Mouse (Mus musculus) spleen, postnatal 14 days (tissue): ENCODE results near the gene D230025D16Rik.
"Not testable (repeated sequence)": the region's sequence is repeated elsewhere in the genome, so short reads cannot be mapped to it uniquely, and the experiment has no call there.

Source experiments
- DNase-seq, 2 experiments: peaks; one replicate each; pipeline ENCODE4 v3.0.0; 2021 to 2022; ENCODE audit warnings: low spot score in 2 of 2

The D230025D16Rik gene

DNA sequence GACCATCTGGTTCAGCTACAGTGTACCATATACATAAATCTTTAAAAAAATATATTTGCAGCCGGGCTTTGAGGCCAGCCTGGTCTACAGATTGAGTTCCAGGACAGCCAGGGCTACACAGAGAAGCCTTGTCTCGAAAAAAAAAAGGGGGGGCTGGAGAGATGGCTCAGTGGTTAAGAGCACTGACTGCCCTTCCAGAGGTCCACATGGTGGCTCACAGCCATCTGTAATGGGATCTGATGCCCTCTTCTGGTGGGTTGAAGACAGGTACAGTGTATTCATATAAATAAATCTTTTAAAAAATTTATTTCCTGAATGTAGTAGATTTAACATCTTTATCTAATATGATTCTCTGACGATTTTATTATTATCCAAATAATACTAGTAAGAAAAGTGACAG is 66.9 kb downstream of the D230025D16Rik start:
- DNase-seq, result not testable (repeated sequence)

GRCm38 (mm10) chr8:105292471-105292870 is 67.5 kb downstream of the D230025D16Rik start:
- no peak for DNase-seq

DNA sequence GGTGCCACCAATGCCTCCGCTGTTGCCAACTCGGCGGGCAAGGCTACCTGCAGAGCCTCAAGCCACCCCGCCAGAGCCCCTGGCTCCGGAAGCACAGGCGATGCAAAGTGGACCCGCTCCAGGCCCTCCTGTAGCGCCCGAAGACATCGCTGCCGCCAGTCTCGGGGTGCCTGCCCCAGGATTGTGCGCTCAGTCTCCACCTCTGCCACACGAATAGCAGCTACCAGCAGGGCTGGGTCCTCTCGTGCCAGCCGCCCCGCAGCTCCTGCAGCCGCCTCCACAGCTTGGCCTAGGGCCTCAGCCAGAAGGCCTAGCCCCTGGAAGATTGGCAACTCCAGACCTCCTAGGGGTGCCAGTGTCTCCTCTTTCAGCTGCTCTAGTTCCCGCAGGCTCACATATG is 68.5 kb downstream of the D230025D16Rik start:
- DNase-seq, result no peak

GRCm38 (mm10) chr8:105294776-105295175 is 69.8 kb downstream of the D230025D16Rik start:
- DNase-seq, result no peak

DNA sequence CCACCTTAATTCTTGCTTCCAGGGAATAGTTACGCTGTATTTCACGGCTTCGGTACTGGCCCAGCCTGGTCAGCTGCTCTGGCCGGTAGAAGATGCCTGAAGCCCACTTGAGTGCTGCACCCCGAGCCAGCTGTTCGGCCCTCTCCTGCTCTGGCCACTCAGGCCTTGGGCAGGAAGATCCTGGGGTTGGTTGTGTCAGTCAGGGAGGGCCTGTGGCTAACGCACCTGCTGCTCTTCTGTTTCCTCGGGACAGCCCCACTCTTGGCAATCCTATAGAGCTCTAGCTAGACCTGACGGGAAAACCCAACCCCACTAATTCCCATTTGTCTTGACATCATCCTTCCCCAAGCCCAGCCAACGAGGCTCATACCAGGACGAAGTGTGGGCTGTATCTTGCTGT is 70.3 kb downstream of the D230025D16Rik start:
- DNase-seq, result no peak

DNA sequence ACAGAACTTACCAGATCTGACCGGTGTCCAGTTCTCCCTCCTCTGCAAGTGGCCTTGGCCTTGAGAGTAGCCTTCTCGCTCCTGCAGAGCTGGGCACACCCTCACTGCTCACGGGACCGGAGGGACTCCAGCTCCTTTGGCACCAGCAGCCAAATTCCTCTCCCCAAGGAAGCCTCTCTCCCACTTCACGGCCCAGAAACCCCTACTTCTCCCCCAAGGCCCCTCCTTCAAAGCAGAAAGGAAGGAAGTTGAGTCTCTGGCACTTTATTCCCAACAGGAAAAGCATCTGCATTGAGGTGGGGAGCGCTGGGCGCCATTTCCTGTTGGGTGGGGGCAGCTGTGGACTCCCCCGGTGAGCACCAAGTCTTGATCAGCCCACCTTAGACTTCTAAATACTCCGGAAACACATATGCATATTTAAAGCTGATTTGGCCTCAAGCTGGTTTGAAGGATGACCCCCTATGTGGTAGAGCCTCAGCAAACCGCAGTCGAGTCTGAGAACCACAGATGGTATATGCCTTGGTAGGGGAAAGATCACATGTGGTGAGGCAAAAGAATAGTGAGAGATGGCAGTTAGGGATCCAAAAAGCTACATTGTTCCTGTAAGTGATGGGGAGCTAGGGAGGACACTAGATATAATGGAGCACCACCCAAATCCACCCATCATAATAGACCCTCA is 71.1 kb downstream of the D230025D16Rik start, which contains the start of gene Exoc3l:
Gene Exoc3l (minus strand): TSS at position 207 of the 679 bp plus-strand sequence.
- DNase-seq, result no peak

DNA sequence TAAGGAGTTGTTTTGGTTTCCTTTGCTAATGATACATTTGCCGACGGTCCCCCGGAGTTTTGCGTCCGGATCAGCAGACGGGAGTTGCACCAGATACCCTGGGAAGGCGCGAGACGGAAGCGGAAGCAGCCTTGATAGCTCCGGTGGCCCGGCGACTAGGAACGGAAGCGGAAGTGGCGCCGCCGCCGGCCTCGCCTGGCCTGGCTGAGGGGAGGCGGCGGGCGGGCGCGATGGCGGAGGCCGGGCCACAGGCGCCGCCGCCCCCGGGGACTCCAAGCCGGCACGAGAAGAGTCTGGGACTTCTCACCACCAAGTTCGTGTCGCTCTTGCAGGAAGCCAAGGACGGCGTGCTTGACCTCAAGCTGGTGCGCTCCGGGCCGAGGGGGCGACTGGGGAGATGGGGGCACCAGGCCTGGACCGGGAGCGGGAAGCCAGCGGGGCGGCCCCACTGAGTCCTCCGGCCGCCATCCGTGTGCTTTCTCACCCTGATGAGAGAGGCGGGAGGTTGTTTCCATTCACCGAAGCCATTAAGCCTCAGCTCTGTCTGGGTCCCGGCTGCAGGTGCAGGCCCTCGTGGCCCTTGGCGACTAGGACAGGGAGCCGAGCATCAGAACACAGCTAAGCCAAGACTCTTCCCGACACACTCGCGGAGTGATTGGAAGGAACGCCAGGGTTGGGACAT is 72.7 kb downstream of the D230025D16Rik start, which contains the start of gene E2f4:
Gene E2f4 (plus strand): TSS at position 153 of the 682 bp plus-strand sequence.
- DNase-seq, result peak; percentile 83 to 89

- no peak for DNase-seq
Measured at GRCm38 (mm10) chr8:105298351-105299252, 73.7 kb downstream of the D230025D16Rik start.

- DNase-seq, result peak; percentile 67 to 72
Measured at GRCm38 (mm10) chr8:105299962-105300361, 75.0 kb downstream of the D230025D16Rik start.
